Mouse (Mus musculus) forebrain, embryonic 10.5 days (tissue): ENCODE measurements around the gene Drc7. TPM values are rescaled to one million over a fixed set of nuclear protein-coding genes. Genes with fewer than 3 reads are reported as not detected.

Experiments
- DNase-seq: peaks from one replicate; pipeline ENCODE4 v3.0.0-alpha.2; 2017; ENCODE audit warnings: low spot score; ENCODE audit errors: extremely low spot score
- H3K27ac ChIP-seq: fragments of 300-500 bp; sonication (generic); 2 replicates; pipeline ENCODE4 v1.5.1; 2016; ENCODE audit warnings: mild to moderate bottlenecking
- H3K27me3 ChIP-seq: fragments of 300-500 bp; sonication (generic); 2 replicates; pipeline ENCODE4 v1.6.1; 2016; ENCODE audit warnings: mild to moderate bottlenecking; ENCODE audit not compliant: poor library complexity, severe bottlenecking
- H3K36me3 ChIP-seq: fragments of 300-500 bp; sonication (generic); replicated peaks from 2 replicates; pipeline ENCODE4 v1.6.1; 2016; ENCODE audit warnings: mild to moderate bottlenecking, moderate library complexity
- H3K4me1 ChIP-seq: fragments of 300-500 bp; sonication (generic); 2 replicates; pipeline ENCODE4 v1.6.1; 2016
- H3K4me3 ChIP-seq: fragments of 300-500 bp; sonication (generic); 2 replicates; pipeline ENCODE4 v1.5.1; 2016; ENCODE audit warnings: mild to moderate bottlenecking, moderate library complexity
- H3K9me3 ChIP-seq: fragments of 300-500 bp; sonication (generic); 2 replicates; pipeline ENCODE4 v1.6.1; 2016; ENCODE audit warnings: mild to moderate bottlenecking, moderate library complexity
- WGBS: fragments of 180-500 bp; shearing (Covaris S2); methylation state at CpG from one replicate; pipeline ENCODE4 v1.1.7; 2016; 5-methylcytosine and 5-hydroxymethylcytosine counted together
- polyA plus RNA-seq: library from polyadenylated mRNA; unstranded; fragments of >200 nt; fragmentation: Nextera tagmentation; extraction: Ambion mirVana; gene quantifications from 2 replicates; pipeline ENCODE4 v1.2.1, GENCODE M21; 2016

Drc7 gene
- polyA plus RNA-seq, 1 experiment from 2014 or later = 0.24 TPM

- H3K4me3 ChIP-seq = no peak overlapping the region
- no peaks in the 10 kb centered on the region for H3K4me1 ChIP-seq
- WGBS = 91% methylated on average over 13 of the region's 13 CpGs
- 0 out of 2 replicates have a peak, but pooled peaks cover 2% of the 10 kb centered on the region for H3K36me3 ChIP-seq
- no peak overlapping the region for H3K27ac ChIP-seq
- H3K9me3 ChIP-seq = no peaks in the 10 kb centered on the region
- no peaks in the 10 kb centered on the region for H3K27me3 ChIP-seq
- DNase-seq = no peak
Observed at GRCm38 (mm10) chr8:95107306-95107705, 52.4 kb downstream of the Drc7 start.

- H3K27me3 ChIP-seq = no peaks in the 10 kb centered on the region
- no peak overlapping the region for H3K27ac ChIP-seq
- no peaks in the 10 kb centered on the region for H3K4me1 ChIP-seq
- WGBS = 86% methylated on average over 3 of the region's 3 CpGs
- H3K4me3 ChIP-seq = no peak overlapping the region
- no peak for DNase-seq
- no peaks in the 10 kb centered on the region for H3K9me3 ChIP-seq
- no peaks in the 10 kb centered on the region for H3K36me3 ChIP-seq
Observed at GRCm38 (mm10) chr8:95112594-95112993, 57.7 kb downstream of the Drc7 start.

- no peak overlapping the region for H3K4me3 ChIP-seq
- 77% methylated on average over 4 of the region's 4 CpGs for WGBS
- H3K36me3 ChIP-seq = no peaks in the 10 kb centered on the region
- no peaks in the 10 kb centered on the region for H3K9me3 ChIP-seq
- DNase-seq = no peak
- 0 out of 2 replicates have a peak overlapping the region, but pooled peaks have one; percentile 48 for H3K27ac ChIP-seq
- H3K27me3 ChIP-seq = no peaks in the 10 kb centered on the region
- H3K4me1 ChIP-seq = no peaks in the 10 kb centered on the region
Observed at GRCm38 (mm10) chr8:95113108-95113507, 58.2 kb downstream of the Drc7 start.

DNA sequence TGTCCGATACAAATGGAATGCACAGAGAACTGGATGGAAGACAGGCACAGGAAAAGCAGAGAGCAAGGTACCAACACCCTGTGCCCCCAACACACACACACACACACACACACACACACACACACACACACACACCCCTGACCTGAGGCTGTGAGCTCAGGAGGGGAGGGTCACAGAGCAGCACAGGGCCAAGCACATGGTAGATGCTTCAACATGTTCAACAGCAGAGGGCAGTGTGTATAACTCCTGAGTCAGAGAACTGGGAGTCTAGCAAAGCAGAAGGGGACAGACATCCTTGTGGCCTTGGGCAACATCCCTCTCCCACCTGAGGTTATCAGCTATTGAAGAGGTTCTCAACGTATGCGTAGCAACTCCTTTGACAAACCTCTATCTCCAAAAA is 58.8 kb downstream of the Drc7 start:
- WGBS = 77% methylated on average over 3 of the region's 3 CpGs
- DNase-seq = no peak
- Histone ChIP-seq H3K27ac (0 out of 2 replicates have a peak overlapping the region, but pooled peaks have one; percentile 48), H3K4me1 (no peaks in the 10 kb centered on the region), H3K9me3 (no peaks in the 10 kb centered on the region), H3K36me3 (no peaks in the 10 kb centered on the region), H3K4me3 (no peak overlapping the region), H3K27me3 (no peaks in the 10 kb centered on the region)

DNA sequence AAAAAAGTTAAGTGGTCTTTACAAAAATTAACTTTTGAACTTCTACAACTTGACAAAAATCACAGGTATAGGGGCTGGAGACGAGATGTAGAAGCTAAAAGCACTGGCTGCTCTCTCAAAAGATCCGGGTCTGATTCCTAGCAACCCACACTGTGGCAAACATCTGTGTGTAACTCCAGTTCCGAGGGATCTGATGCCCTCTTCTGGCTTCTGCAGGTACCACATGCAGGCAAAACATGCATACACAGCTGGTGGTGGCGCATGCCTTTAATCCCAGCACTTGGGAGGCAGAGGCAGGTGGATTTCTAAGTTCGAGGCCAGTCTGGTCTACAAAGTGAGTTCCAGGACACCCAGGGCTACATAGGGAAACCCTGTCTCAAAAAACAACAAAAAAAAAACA is 68.6 kb downstream of the Drc7 start:
- Histone ChIP-seq H3K27ac (no peak overlapping the region), H3K4me1 (peaks cover 8% of the 10 kb centered on the region; the same call in 1 of the 2 replicates), H3K4me3 (no peak overlapping the region), H3K9me3 (no peaks in the 10 kb centered on the region), H3K27me3 (no peaks in the 10 kb centered on the region), H3K36me3 (no peaks in the 10 kb centered on the region)
- no peak for DNase-seq
- 88% methylated on average over 5 of the region's 5 CpGs for WGBS

- 91% methylated on average over 11 of the region's 11 CpGs for WGBS
- no peak for DNase-seq
- H3K4me1 ChIP-seq = peaks cover 16% of the 10 kb centered on the region
- H3K9me3 ChIP-seq = no peaks in the 10 kb centered on the region
- H3K27ac ChIP-seq = no peak overlapping the region
- H3K27me3 ChIP-seq = no peaks in the 10 kb centered on the region
- H3K4me3 ChIP-seq = no peak overlapping the region
- H3K36me3 ChIP-seq = no peaks in the 10 kb centered on the region
Observed at GRCm38 (mm10) chr8:95126497-95126896, 71.6 kb downstream of the Drc7 start.

DNA sequence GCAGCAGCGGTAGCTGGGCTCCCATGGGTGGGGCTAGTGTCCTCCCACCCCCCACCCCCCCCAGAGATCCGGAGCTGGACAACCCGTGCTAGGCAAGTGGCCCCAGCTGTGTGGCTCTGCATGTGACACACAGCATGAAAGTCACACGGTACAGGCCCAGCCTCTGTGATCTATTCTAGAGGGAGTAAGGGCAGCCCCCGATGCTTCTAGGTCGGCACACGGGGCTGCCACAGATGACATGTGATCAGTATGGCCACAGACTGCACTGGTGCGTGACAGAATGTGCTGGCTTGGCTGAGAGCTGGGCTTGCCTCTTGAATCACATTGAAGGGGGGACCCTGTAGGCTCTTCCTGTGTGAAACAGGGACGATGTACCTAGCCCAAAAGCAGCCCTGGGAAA is 72.8 kb downstream of the Drc7 start:
- peaks cover 18% of the 10 kb centered on the region for H3K4me1 ChIP-seq
- peak overlapping the region; percentile 11; the same call in 1 of the 2 replicates for H3K27ac ChIP-seq
- no peaks in the 10 kb centered on the region for H3K27me3 ChIP-seq
- WGBS = 81% methylated on average over 9 of the region's 9 CpGs
- no peaks in the 10 kb centered on the region for H3K9me3 ChIP-seq
- H3K4me3 ChIP-seq = no peak overlapping the region
- H3K36me3 ChIP-seq = no peaks in the 10 kb centered on the region
- no peak for DNase-seq

Other genes starting within 250 kb of the Drc7 start
- gene Ccl17, start 244.7 kb upstream of the Drc7 start, polyA plus RNA-seq = not detected in 2 replicates
- gene Coq9, start 216.8 kb upstream of the Drc7 start, polyA plus RNA-seq = 51.1 and 56.6 TPM in 2 replicates
- gene Ciapin1, start 216.7 kb upstream of the Drc7 start, polyA plus RNA-seq = 178 and 180 TPM in 2 replicates
- 176 and 179 TPM in 2 replicates for gene Polr2c, start 197.7 kb upstream of the Drc7 start, polyA plus RNA-seq
- 14.4 and 14.9 TPM in 2 replicates for gene Dok4, start 178.8 kb upstream of the Drc7 start, polyA plus RNA-seq
- gene Ccdc102a, start 137.0 kb upstream of the Drc7 start, polyA plus RNA-seq = 11.9 and 13.5 TPM in 2 replicates
- 0.43 and 0.62 TPM in 2 replicates for gene Adgrg5, start 131.4 kb upstream of the Drc7 start, polyA plus RNA-seq
- gene Adgrg1, start 80.4 kb upstream of the Drc7 start, polyA plus RNA-seq = 94.8 and 107 TPM in 2 replicates
- gene Adgrg3, start 37.4 kb upstream of the Drc7 start, polyA plus RNA-seq = 4.9 and 5.2 TPM in 2 replicates
- gene Katnb1, start 26.1 kb downstream of the Drc7 start, polyA plus RNA-seq = 30.7 and 33.1 TPM in 2 replicates
- 4.4 and 5.5 TPM in 2 replicates for gene Kifc3, start 147.7 kb downstream of the Drc7 start, polyA plus RNA-seq